Mouse (Mus musculus) kidney, adult 2 months (tissue): ENCODE data around the gene Selenoi. TPM values are rescaled to one million over a fixed set of nuclear protein-coding genes. Genes with fewer than 3 reads are reported as not detected.

Experiments used
- DNase-seq: peaks from one replicate; pipeline ENCODE4 v3.0.0; 2021
- H3K27ac ChIP-seq: fragments of 200-500 bp; 2 replicates; pipeline ENCODE4 v1.5.1; 2012; ENCODE audit warnings: low read depth, low read length, control low read depth, inconsistent platforms; ENCODE audit not compliant: insufficient read depth
- H3K27me3 ChIP-seq: fragments of 200-500 bp; replicated peaks from 2 replicates; pipeline ENCODE4 v1.6.1; 2012; ENCODE audit warnings: mild to moderate bottlenecking, moderate library complexity, low read length, inconsistent platforms; ENCODE audit not compliant: control insufficient read depth, insufficient read depth
- H3K36me3 ChIP-seq: fragments of 200-500 bp; 2 replicates; pipeline ENCODE4 v1.6.1; 2012; ENCODE audit warnings: mild to moderate bottlenecking, moderate library complexity, low read length, inconsistent platforms; ENCODE audit not compliant: control insufficient read depth, insufficient read depth
- H3K4me1 ChIP-seq: fragments of 200-500 bp; 2 replicates; pipeline ENCODE4 v1.6.1; 2011; ENCODE audit warnings: low read length; ENCODE audit not compliant: control insufficient read depth, insufficient read depth
- H3K4me3 ChIP-seq: fragments of 200-500 bp; 2 replicates; pipeline ENCODE4 v1.5.1; 2011; ENCODE audit warnings: mild to moderate bottlenecking, low read depth, low read length, control low read depth; ENCODE audit not compliant: insufficient read depth
- CTCF ChIP-seq: fragments of 200-500 bp; conservative IDR thresholded peaks from 2 replicates; pipeline ENCODE4 v1.5.1; 2011; ENCODE audit warnings: low read depth, mild to moderate bottlenecking, control low read depth, low read length, moderate library complexity, mixed read lengths; ENCODE audit not compliant: insufficient read depth, insufficient read length
- POLR2A ChIP-seq: fragments of 200-500 bp; IDR thresholded peaks from one replicate; pipeline ENCODE4 v1.6.1; 2011; ENCODE audit warnings: low read depth, low read length, control low read depth
- WGBS: fragments of 180-500 bp; shearing (Covaris S2); methylation state at CpG from one replicate; pipeline ENCODE4 v1.1.7; 2018; 5-methylcytosine and 5-hydroxymethylcytosine counted together
- polyA plus RNA-seq: library from polyadenylated mRNA; depleted of rRNA; stranded (reverse); fragments of >200 nt; gene quantifications from 2 replicates; pipeline ENCODE4 v1.2.3, GENCODE M21; 2012; rRNA removed

Gene Selenoi
- polyA plus RNA-seq, 1 experiment, result 20.0 TPM

DNA sequence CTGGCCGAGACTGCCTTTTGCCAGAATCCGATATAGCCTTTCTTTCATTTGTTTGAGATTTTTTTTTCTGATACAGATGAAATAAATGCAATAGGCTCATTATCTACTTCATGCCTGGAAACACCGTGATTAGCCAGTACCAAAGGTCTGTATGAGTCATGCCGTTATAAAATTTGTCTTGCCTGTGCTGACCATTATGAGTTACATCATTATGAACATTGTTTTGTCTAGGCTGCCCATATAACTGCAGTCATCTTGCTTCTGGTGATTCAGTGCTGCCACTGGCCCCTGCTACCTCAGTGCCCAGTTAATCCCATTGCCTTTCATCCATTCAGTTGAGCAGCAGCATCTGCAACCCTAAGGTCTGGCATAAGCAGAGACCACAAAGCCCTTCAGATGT, 47.1 kb downstream of the Selenoi start:
- Histone ChIP-seq H3K27me3 (no peaks in the 10 kb centered on the region; the same call in none of the 2 replicates), H3K36me3 (no peaks in the 10 kb centered on the region), H3K4me3 (no peak overlapping the region), H3K4me1 (no peaks in the 10 kb centered on the region), H3K27ac (no peak overlapping the region)
- 86% methylated on average over 4 of the region's 4 CpGs for WGBS
- no peak for DNase-seq
- TF ChIP-seq POLR2A, result no peak
- no peak for TF ChIP-seq CTCF

DNA sequence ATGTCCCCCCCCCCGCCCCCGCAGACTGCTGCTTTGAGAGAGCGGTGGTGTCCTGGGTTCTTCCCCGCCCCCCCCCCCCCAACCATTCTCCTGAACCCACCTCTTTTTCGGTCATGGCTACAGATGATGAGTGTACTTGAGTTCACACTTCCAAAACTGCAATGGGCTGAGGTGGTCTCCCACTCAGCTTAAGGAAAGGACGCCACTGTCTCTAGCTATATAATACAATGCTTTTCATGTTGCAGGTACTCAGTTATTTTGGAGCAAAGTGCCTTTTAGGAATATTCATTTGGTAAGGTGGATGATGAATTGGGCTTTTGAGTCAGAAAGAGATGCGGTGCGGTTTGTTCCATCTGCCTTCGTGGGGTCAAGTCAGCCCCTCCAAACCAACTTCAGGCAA, 48.5 kb downstream of the Selenoi start:
- no peak overlapping the region for H3K4me3 ChIP-seq
- H3K36me3 ChIP-seq, result no peaks in the 10 kb centered on the region
- DNase-seq, result no peak
- 41% methylated on average over 9 of the region's 9 CpGs for WGBS
- no peaks in the 10 kb centered on the region; the same call in 1 of the 2 replicates for H3K4me1 ChIP-seq
- H3K27ac ChIP-seq, result no peak overlapping the region
- TF ChIP-seq POLR2A, result no peak
- no peaks in the 10 kb centered on the region; the same call in none of the 2 replicates for H3K27me3 ChIP-seq

DNA sequence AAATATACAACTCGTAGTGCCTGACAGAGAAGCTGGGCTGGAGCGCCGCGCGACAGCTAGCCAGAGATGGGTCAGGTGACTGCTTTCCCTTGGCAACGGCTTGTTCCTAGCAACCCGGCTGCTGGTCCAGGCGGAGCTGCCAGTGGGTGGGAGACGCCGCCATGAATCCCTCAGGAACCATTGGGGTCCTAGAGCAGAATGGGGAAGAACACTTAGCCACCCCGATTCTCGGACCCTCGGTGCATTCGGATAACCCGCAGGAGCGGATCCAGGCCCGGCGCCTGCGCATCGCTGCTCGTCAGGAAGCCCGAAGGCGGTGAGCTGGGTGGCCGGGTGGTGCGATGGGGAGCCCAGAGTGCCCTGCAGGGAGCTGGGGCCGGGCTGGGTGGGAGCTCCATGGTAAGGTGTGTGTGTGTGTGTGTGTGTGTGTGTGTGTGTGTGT, 48.9 kb downstream of the Selenoi start, which contains the start of gene Drc1:
Drc1 (plus strand) TSS at position 98 of the 442 bp plus-strand sequence.
- Histone ChIP-seq H3K36me3 (no peaks in the 10 kb centered on the region), H3K27me3 (no peaks in the 10 kb centered on the region; the same call in none of the 2 replicates), H3K27ac (no peak within 1 kb of the TSS), H3K4me3 (peak within 1 kb of the TSS; percentile 21; the same call in 1 of the 2 replicates), H3K4me1 (no peaks in the 10 kb centered on the region; the same call in 1 of the 2 replicates)
- no peak for DNase-seq
- TF ChIP-seq POLR2A, result no peak
- TF ChIP-seq CTCF, result no peak
- WGBS, result 4% methylated on average over 26 of the region's 26 CpGs

DNA sequence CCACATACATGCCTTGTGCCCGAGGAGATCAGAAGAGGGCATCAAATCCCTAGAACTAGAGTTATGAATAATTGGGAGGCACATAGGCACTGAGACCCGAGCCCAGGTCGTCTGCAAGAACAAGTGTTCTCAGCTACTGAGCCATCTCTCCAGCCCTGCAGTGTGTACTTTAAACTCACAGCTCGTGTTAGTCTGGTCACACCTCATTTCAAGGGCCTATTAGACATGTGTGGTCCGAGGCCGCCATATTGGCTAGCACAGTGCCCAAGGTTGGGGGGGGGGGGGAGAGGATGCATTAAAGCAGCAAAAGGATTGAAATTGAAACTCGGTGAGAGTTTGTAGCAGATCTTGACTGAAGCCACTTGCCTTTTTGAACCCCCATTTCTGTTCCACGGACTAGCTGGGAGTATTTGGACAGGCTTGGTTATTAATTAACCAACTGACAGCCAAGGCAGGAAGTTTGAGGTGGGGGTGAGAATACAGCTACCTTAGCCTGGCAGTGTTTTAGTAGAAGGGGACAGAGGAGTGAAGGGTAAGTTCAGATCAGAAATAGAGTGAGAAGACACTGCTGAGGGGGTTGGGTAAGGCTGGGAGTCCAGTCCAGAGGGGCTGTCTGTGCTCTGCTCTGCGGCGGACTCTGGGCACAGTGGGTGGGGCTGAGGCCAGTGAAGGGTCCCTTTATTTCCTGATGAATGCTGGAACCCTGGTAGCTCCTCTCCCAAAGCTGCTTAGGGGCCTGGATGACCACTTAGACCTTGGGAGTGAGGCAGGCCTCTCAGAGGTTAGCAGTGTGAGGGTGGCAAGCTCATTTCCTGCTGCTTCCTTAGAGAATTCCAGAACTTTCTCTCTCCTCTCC, 53.8 kb downstream of the Selenoi start:
- Histone ChIP-seq H3K27me3 (no peaks in the 10 kb centered on the region; the same call in 1 of the 2 replicates), H3K4me1 (no peaks in the 10 kb centered on the region; the same call in 1 of the 2 replicates), H3K4me3 (no peak overlapping the region), H3K27ac (no peak overlapping the region), H3K36me3 (no peaks in the 10 kb centered on the region)
- peak; percentile 25 for DNase-seq
- 39% methylated on average over 10 of the region's 10 CpGs for WGBS
- TF ChIP-seq CTCF (no peak), POLR2A (no peak)

DNA sequence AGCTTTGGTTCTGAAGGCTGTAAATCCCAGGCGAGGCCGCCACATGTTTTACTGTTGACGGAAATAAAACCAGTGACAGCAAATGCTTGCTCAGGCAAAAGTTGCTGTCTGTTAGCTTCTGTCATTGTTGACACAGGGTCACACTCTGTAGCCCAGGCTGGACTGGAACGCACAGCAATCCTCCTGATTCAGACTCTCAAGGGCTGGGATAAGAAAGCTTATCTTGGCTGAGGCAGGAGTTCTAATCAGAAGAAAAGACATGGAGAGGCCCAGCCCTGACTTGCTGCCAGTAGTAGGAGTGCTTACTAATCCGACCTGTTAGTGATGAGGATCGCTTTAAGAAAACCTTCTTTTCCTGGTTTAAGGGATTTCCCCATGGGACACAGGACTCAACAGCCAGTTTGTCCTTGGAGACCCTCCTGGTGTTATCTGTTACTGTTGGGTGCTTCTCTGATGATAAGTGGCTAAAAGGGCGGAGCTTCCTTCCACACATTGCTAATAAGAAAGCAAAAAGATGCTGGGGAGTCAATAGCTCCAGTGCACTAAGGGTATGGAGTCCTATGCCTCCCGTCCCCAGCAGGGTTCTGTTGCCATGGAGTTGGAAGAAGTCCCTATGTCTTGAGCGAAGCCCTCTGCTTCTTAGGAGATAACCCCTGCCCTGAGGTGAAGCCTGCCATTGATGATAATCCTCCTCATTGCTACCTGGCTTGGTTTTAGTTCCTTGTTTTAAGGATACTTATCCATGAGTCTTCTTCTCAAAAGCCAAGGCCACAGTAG, 54.9 kb downstream of the Selenoi start:
- Histone ChIP-seq H3K4me1 (no peaks in the 10 kb centered on the region; the same call in 1 of the 2 replicates), H3K27me3 (no peaks in the 10 kb centered on the region), H3K36me3 (no peaks in the 10 kb centered on the region), H3K27ac (no peak overlapping the region), H3K4me3 (no peak overlapping the region)
- DNase-seq, result no peak
- WGBS, result 82% methylated on average over 9 of the region's 9 CpGs
- no peak for TF ChIP-seq CTCF
- TF ChIP-seq POLR2A, result no peak

Other genes with a start within 250 kb of the Selenoi start
- not detected in 2 replicates for gene Il6, start 219.5 kb upstream of the Selenoi start, polyA plus RNA-seq
- gene Tyms, start 159.0 kb upstream of the Selenoi start, polyA plus RNA-seq, result 25.0 and 35.1 TPM in 2 replicates
- 0.05 TPM in 1 of 2 replicates, not detected in the other for gene Garem2, start 127.4 kb upstream of the Selenoi start, polyA plus RNA-seq
- gene 3110082J24Rik, start 126.5 kb upstream of the Selenoi start, polyA plus RNA-seq, result not detected in 2 replicates
- gene Hadha, start 77.4 kb upstream of the Selenoi start, polyA plus RNA-seq, result 116 and 122 TPM in 2 replicates
- 253 and 280 TPM in 2 replicates for gene Hadhb, start 77.3 kb upstream of the Selenoi start, polyA plus RNA-seq
- gene Adgrf3, start 26.9 kb upstream of the Selenoi start, polyA plus RNA-seq, result 0.05 TPM in 1 of 2 replicates, not detected in the other
- gene Drc1, start 48.8 kb downstream of the Selenoi start, polyA plus RNA-seq, result 0.08 and 0.28 TPM in 2 replicates
- gene Otof, start 229.4 kb downstream of the Selenoi start, polyA plus RNA-seq, result 0.05 TPM in 1 of 2 replicates, not detected in the other
- 0.19 TPM in 1 of 2 replicates, not detected in the other for gene 1700001C02Rik, start 233.5 kb downstream of the Selenoi start, polyA plus RNA-seq